Comparison of ENCODE assay signal across 7 mouse cellular contexts in genomic region chr9:110657474-110658078, GRCm38 (mm10). TPM values are rescaled to one million over a fixed set of nuclear protein-coding genes. Genes with fewer than 3 reads are reported as not detected.
DNase-seq lines count a peak whose midpoint lies in the region; ATAC-seq and TF ChIP-seq lines count a peak whose summit lies in the region.

No protein-coding gene starts in this region.

- TF ChIP-seq CTCF in forebrain, postnatal 0 days (IDR thresholded peaks at IDR 0.05; ENCODE audit: low read depth), result no peak
- TF ChIP-seq CTCF in kidney, adult 2 months (conservative IDR thresholded peaks at IDR 0.05; ENCODE audit: insufficient read depth, insufficient read length, low read depth, low read length), result no peak

- peak overlapping the region; percentile 75 for H3K4me3 ChIP-seq in forebrain, postnatal 0 days (ENCODE audit: low read depth, low read length)
- H3K4me3 ChIP-seq in kidney, adult 2 months (ENCODE audit: insufficient read depth, low read depth, low read length), result peak overlapping the region; percentile 1; the same call in 1 of the 2 replicates
- peak overlapping the region; percentile 58 for H3K4me3 ChIP-seq in stomach, embryonic 16.5 days (replicated peaks; ENCODE audit: low read length)

- 76% methylated on average over 13 of the region's 13 CpGs for WGBS in forebrain, postnatal 0 days
- 26% methylated on average over 13 of the region's 13 CpGs for WGBS in kidney, adult 2 months
- 67% methylated on average over 13 of the region's 13 CpGs for WGBS in stomach, embryonic 16.5 days

- H3K27ac ChIP-seq in forebrain, postnatal 0 days (ENCODE audit: low read depth, low read length), result no peak overlapping the region
- peak overlapping the region; percentile 94 for H3K27ac ChIP-seq in kidney, adult 2 months (ENCODE audit: insufficient read depth, low read depth, low read length)
- H3K27ac ChIP-seq in stomach, embryonic 16.5 days (ENCODE audit: low read length), result peak overlapping the region; percentile 69; the same call in 1 of the 2 replicates

- no peaks in the 10 kb centered on the region for H3K27me3 ChIP-seq in forebrain, postnatal 0 days (ENCODE audit: insufficient read depth, low read length)
- no peaks in the 10 kb centered on the region for H3K27me3 ChIP-seq in kidney, adult 2 months (replicated peaks; ENCODE audit: control insufficient read depth, insufficient read depth, low read length)
- H3K27me3 ChIP-seq in stomach, embryonic 16.5 days (ENCODE audit: control insufficient read depth, insufficient read depth, low read length), result no peaks in the 10 kb centered on the region

- no peaks in the 10 kb centered on the region for H3K9me3 ChIP-seq in forebrain, postnatal 0 days (ENCODE audit: low read length)
- no peaks in the 10 kb centered on the region for H3K9me3 ChIP-seq in stomach, embryonic 16.5 days (replicated peaks; ENCODE audit: control insufficient read depth, low read length)

- peak overlapping the region; percentile 90 for H3K9ac ChIP-seq in forebrain, postnatal 0 days
- peak overlapping the region; percentile 85 for H3K9ac ChIP-seq in stomach, embryonic 16.5 days (ENCODE audit: low read length)

- peak; percentile 75 for DNase-seq in CD4-positive helper T cell, adult 2 months (ENCODE audit: low read depth, low spot score)
- DNase-seq in MEL-GATA-1-ER (ENCODE audit: extremely low read depth, low read depth), result peak; percentile 75
- DNase-seq in forebrain, postnatal 0 days, result no peak
- DNase-seq in kidney, adult 2 months, result peak; percentile 92
- peak; percentile 73 for DNase-seq in lung, postnatal 36 days
- DNase-seq in gastrocnemius, postnatal 4 days (ENCODE audit: low spot score in 2 of 2), result no peak

- H3K4me1 ChIP-seq in forebrain, postnatal 0 days (ENCODE audit: insufficient read depth), result peaks cover 3% of the 10 kb centered on the region; the same call in 1 of the 2 replicates
- peaks cover 30% of the 10 kb centered on the region; the same call in 1 of the 2 replicates for H3K4me1 ChIP-seq in kidney, adult 2 months (ENCODE audit: control insufficient read depth, insufficient read depth, low read length)
- H3K4me1 ChIP-seq in stomach, embryonic 16.5 days (ENCODE audit: control insufficient read depth, insufficient read depth, low read length), result peaks cover 27% of the 10 kb centered on the region

- no peak for ATAC-seq in forebrain, postnatal 0 days
- no peak for ATAC-seq in stomach, embryonic 16.5 days (ENCODE audit: insufficient read depth, low FRiP score)

- H3K36me3 ChIP-seq in forebrain, postnatal 0 days (ENCODE audit: insufficient read depth), result 0 out of 2 replicates have a peak, but pooled peaks cover 3% of the 10 kb centered on the region
- no peaks in the 10 kb centered on the region for H3K36me3 ChIP-seq in kidney, adult 2 months (ENCODE audit: control insufficient read depth, insufficient read depth, low read length)
- H3K36me3 ChIP-seq in stomach, embryonic 16.5 days (ENCODE audit: control insufficient read depth, insufficient read depth, low read length), result no peaks in the 10 kb centered on the region

- peak overlapping the region; percentile 70 for H3K4me2 ChIP-seq in forebrain, postnatal 0 days (ENCODE audit: low read depth)
- peak overlapping the region; percentile 81 for H3K4me2 ChIP-seq in stomach, embryonic 16.5 days (ENCODE audit: low read depth, low read length)

- TF ChIP-seq POLR2A in kidney, adult 2 months (IDR thresholded peaks at IDR 0.05; ENCODE audit: low read depth, low read length), result no peak

RNA-seq across cellular contexts. Expression of gene Ccdc12, which starts 1.3 kb away (rescaled TPM):
- total RNA-seq in forebrain, postnatal 0 days (2014; rRNA removed), result 38.4 and 48.4 TPM in 2 replicates
- 103 and 104 TPM in 2 replicates for polyA plus RNA-seq in forebrain, postnatal 0 days (2015; fragmentation: Nextera tagmentation; extraction: Ambion mirVana)
- 95.9 and 125 TPM in 2 replicates for polyA plus RNA-seq in kidney, adult 2 months (2012; rRNA removed)
- polyA plus RNA-seq in stomach, embryonic 16.5 days (2015; fragmentation: Nextera tagmentation; extraction: Ambion mirVana), result 148 and 153 TPM in 2 replicates
- 10 to 100 TPM; 57.0 to 57.9 TPM for total RNA-seq in gastrocnemius, postnatal 4 days (2021)

RNA-seq across cellular contexts. Expression of gene Nbeal2, which starts 3.6 kb away (rescaled TPM):
- total RNA-seq in forebrain, postnatal 0 days (2014; rRNA removed), result 6.1 and 17.6 TPM in 2 replicates
- polyA plus RNA-seq in forebrain, postnatal 0 days (2015; fragmentation: Nextera tagmentation; extraction: Ambion mirVana), result 1.1 and 2.0 TPM in 2 replicates
- 41.6 and 49.2 TPM in 2 replicates for polyA plus RNA-seq in kidney, adult 2 months (2012; rRNA removed)
- 10.9 and 12.1 TPM in 2 replicates for polyA plus RNA-seq in stomach, embryonic 16.5 days (2015; fragmentation: Nextera tagmentation; extraction: Ambion mirVana)
- 1 to 10 TPM; 3.1 to 3.4 TPM for total RNA-seq in gastrocnemius, postnatal 4 days (2021)

RNA-seq across cellular contexts. Expression of gene Nradd, which starts 33.3 kb away (rescaled TPM):
- 21.3 and 22.5 TPM in 2 replicates for total RNA-seq in forebrain, postnatal 0 days (2014; rRNA removed)
- 19.1 and 27.2 TPM in 2 replicates for polyA plus RNA-seq in forebrain, postnatal 0 days (2015; fragmentation: Nextera tagmentation; extraction: Ambion mirVana)
- 4.3 and 6.2 TPM in 2 replicates for polyA plus RNA-seq in kidney, adult 2 months (2012; rRNA removed)
- polyA plus RNA-seq in stomach, embryonic 16.5 days (2015; fragmentation: Nextera tagmentation; extraction: Ambion mirVana), result 27.2 and 27.6 TPM in 2 replicates
- 1 to 10 TPM; 4.0 to 4.3 TPM for total RNA-seq in gastrocnemius, postnatal 4 days (2021)

Comparison
In these comparisons a context has a peak if more than half of its experiments do, and no peak if none do; other contexts are left out.
1. DNase-seq: peak in CD4-positive helper T cell, adult 2 months (single experiment), MEL-GATA-1-ER (single experiment), kidney, adult 2 months (single experiment) and lung, postnatal 36 days (single experiment); none in forebrain, postnatal 0 days (single experiment) and gastrocnemius, postnatal 4 days (0 of 2).
2. H3K4me3 ChIP-seq: peak in every context shown above with its lines; median percentile 75 in forebrain, postnatal 0 days; 58 in stomach, embryonic 16.5 days; 1 in kidney, adult 2 months.